Mouse (Mus musculus) stomach, embryonic 14.5 days (tissue): ENCODE results near the gene Tsc1. TPM values are rescaled to one million over a fixed set of nuclear protein-coding genes. Genes with fewer than 3 reads are reported as not detected.
A peak's percentile ranks its signal among the peaks of the same experiment; 100 is the strongest.

ENCODE experiments used
- ATAC-seq: fragments of 200-750 bp; cut with Nextera tagmentation; 2 replicates; pipeline ENCODE4 v1.8.0; 2017; ENCODE audit warnings: low read depth, moderate TSS enrichment; ENCODE audit not compliant: insufficient number of reproducible peaks, insufficient read depth, low FRiP score
- H3K27ac ChIP-seq: fragments of 300-500 bp; sonication (generic); 2 replicates; pipeline ENCODE4 v1.5.1; 2014; ENCODE audit warnings: mild to moderate bottlenecking, low read length, moderate library complexity, mixed read lengths
- H3K27me3 ChIP-seq: fragments of 300-500 bp; sonication (generic); 2 replicates; pipeline ENCODE4 v1.6.1; 2014; ENCODE audit warnings: low read length, control low read depth, mixed read lengths; ENCODE audit not compliant: control insufficient read depth, insufficient read depth
- H3K36me3 ChIP-seq: fragments of 300-500 bp; sonication (generic); 2 replicates; pipeline ENCODE4 v1.6.1; 2014; ENCODE audit warnings: mild to moderate bottlenecking, control low read depth, low read length, moderate library complexity, mixed read lengths; ENCODE audit not compliant: control insufficient read depth, insufficient read depth
- H3K4me1 ChIP-seq: fragments of 300-500 bp; sonication (generic); 2 replicates; pipeline ENCODE4 v1.6.1; 2014; ENCODE audit warnings: low read length, control low read depth, mixed read lengths; ENCODE audit not compliant: control insufficient read depth, insufficient read depth
- H3K4me2 ChIP-seq: fragments of 300-500 bp; sonication (generic); replicated peaks from 2 replicates; pipeline ENCODE4 v1.6.1; 2014; ENCODE audit warnings: low read depth, low read length, control low read depth
- H3K4me3 ChIP-seq: fragments of 300-500 bp; sonication (generic); 2 replicates; pipeline ENCODE4 v1.5.1; 2014; ENCODE audit warnings: low read depth, low read length, control low read depth
- H3K9ac ChIP-seq: fragments of 300-500 bp; sonication (generic); replicated peaks from 2 replicates; pipeline ENCODE4 v1.6.1; 2014; ENCODE audit warnings: low read depth, mild to moderate bottlenecking, control low read depth, low read length, moderate library complexity, mixed read lengths
- H3K9me3 ChIP-seq: fragments of 300-500 bp; sonication (generic); 2 replicates; pipeline ENCODE4 v1.6.1; 2016; ENCODE audit warnings: low read depth, low read length, control low read depth; ENCODE audit not compliant: control insufficient read depth
- WGBS: fragments of 180-500 bp; shearing (Covaris S2); extraction: QIAGEN DNeasy Blood & Tissue Kit; methylation state at CpG from one replicate; pipeline ENCODE4 v1.1.7; 2014; 5-methylcytosine and 5-hydroxymethylcytosine counted together
- polyA plus RNA-seq: library from polyadenylated mRNA; unstranded; fragments of >200 nt; fragmentation: Nextera tagmentation; extraction: Ambion mirVana; gene quantifications from 2 replicates; pipeline ENCODE4 v1.2.1, GENCODE M21; 2014

Tsc1 gene
- polyA plus RNA-seq, 1 experiment from 2014 or later: 22.7 TPM

GRCm38 (mm10) chr2:28611407-28611787 is 29.6 kb upstream of the Tsc1 start:
- Histone ChIP-seq H3K36me3 (no peaks in the 10 kb centered on the region), H3K9me3 (no peaks in the 10 kb centered on the region), H3K27me3 (no peaks in the 10 kb centered on the region), H3K9ac (no peak overlapping the region), H3K27ac (no peak overlapping the region), H3K4me2 (no peak overlapping the region), H3K4me3 (no peak overlapping the region), H3K4me1 (no peaks in the 10 kb centered on the region)
- WGBS: 81% methylated on average over 17 of the region's 17 CpGs
- no peak for ATAC-seq

- H3K27ac ChIP-seq: no peak overlapping the region
- no peak overlapping the region for H3K9ac ChIP-seq
- H3K4me2 ChIP-seq: no peak overlapping the region
- H3K9me3 ChIP-seq: no peaks in the 10 kb centered on the region
- H3K4me3 ChIP-seq: no peak overlapping the region
- H3K27me3 ChIP-seq: no peaks in the 10 kb centered on the region
- H3K4me1 ChIP-seq: no peaks in the 10 kb centered on the region
- WGBS: 66% methylated on average over 10 of the region's 10 CpGs
- no peak for ATAC-seq
- no peaks in the 10 kb centered on the region for H3K36me3 ChIP-seq
Measured at GRCm38 (mm10) chr2:28612436-28613063, 28.5 kb upstream of the Tsc1 start.

DNA sequence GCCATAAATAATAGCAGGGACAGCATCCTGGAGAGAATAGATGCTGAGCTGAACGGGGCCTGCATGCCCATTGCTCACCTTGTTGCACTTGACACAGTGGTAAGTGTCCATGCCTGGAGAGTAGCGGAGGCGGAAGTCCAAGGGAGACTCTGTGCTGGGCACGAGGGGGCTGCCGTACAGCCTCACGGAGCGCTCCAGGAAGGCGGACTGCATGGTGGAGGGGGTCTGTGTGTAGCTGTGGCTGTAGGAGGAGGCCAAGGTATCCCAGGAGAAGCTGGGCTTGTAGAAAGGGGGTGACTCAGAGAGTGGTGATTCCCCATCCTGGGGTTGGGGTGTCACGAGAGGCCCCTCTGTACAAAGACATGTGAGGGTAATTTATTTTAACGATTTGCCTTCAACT is 27.4 kb upstream of the Tsc1 start:
- ATAC-seq: no peak
- Histone ChIP-seq H3K27me3 (no peaks in the 10 kb centered on the region), H3K4me3 (no peak overlapping the region), H3K36me3 (no peaks in the 10 kb centered on the region), H3K27ac (no peak overlapping the region), H3K9me3 (no peaks in the 10 kb centered on the region), H3K9ac (no peak overlapping the region), H3K4me1 (no peaks in the 10 kb centered on the region), H3K4me2 (no peak overlapping the region)
- WGBS: 92% methylated on average over 10 of the region's 10 CpGs

DNA sequence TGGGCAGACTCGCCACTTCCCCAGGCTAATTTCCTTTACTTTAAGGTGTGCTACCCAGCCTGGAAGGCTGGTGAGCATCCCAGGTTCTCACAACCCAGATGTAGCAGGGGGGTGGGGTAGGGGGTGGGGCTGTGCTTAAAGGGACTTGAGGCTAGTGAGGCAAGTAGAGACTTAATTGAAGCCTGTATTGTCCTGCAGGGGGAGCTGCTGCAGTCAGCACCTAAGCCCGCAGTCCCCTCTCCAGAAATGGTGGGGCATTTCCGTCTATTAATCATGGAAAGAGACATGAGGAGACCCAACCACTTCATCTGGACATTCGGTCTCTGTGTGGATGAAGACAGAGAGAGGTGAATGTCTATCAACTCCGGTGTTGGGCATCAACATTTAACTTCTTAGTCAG is 24.7 kb upstream of the Tsc1 start:
- Histone ChIP-seq H3K36me3 (no peaks in the 10 kb centered on the region), H3K4me3 (no peak overlapping the region), H3K4me2 (no peak overlapping the region), H3K9ac (no peak overlapping the region), H3K9me3 (no peaks in the 10 kb centered on the region), H3K27ac (no peak overlapping the region), H3K4me1 (no peaks in the 10 kb centered on the region), H3K27me3 (no peaks in the 10 kb centered on the region)
- WGBS: 34% methylated on average over 5 of the region's 5 CpGs
- ATAC-seq: no peak

DNA sequence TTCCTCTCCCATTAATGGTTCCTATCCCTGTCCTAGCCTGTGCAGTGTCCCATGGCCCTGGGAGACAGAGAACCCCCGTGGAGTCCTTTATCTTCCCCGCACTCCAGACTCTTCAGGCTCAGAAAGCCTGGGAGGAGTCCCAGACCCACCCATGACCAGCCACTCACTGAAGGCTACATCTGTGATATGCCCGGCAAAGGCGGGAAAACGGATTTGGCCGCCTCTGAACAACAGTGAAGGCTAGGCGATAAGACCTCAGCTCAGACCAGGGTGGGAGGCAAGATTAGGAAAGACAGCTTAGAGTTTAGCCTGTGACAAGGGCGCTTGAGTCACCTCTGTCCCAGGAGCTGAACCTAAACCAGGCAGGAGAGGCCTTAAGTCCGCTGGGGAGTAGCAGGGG is 24.2 kb upstream of the Tsc1 start:
- ATAC-seq: peak; percentile 51; the same call in 1 of the 2 replicates
- 80% methylated on average over 9 of the region's 9 CpGs for WGBS
- no peaks in the 10 kb centered on the region for H3K36me3 ChIP-seq
- no peaks in the 10 kb centered on the region for H3K4me1 ChIP-seq
- no peak overlapping the region for H3K27ac ChIP-seq
- no peaks in the 10 kb centered on the region for H3K27me3 ChIP-seq
- no peak overlapping the region for H3K9ac ChIP-seq
- no peak overlapping the region for H3K4me2 ChIP-seq
- no peaks in the 10 kb centered on the region for H3K9me3 ChIP-seq
- no peak overlapping the region for H3K4me3 ChIP-seq

DNA sequence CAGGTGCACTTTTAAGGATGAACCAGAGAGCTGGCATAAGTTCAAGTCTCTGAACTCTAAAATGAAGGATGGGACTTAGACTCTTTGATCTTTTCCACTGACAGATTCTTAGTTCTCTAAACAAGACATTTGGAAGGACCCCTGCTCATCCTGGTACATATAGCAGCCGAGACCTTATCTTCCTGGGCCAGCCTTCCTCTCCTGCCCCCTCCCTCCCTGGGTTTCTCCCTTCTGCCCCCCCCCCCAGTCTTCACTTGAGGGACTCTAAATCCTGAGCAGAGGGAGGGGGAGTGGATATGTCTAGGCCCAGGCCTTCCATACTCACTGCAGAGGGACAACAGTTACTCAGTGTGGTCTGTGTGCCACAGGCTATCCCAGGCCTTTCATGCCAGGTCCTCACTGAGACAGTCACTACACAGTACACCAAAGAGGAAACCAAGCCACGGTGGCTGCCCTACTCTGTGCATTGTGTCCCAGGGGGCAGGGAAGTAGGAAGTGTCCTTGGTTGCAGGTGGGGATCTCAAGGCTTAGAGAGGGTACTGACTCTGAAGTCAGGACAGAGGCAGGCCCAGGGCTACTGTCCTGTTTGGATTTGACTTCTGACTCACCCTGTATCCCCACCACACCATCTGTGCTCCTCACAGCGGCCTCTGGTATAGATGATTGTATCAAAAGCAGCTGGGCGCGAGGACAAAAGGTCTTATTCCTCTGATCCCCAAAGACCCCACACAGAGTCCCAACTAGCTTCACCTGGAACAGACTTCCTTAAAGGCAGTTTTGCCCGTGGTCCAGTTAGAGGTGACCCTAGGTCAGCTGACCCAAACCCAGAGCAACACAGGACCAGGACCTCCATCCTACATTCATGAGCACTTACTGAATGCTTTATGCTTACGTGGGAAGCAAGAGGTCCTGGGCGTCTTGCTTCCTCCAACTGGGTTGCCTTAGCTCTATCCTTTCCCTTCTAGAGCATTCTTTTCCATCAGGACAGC is 23.2 kb upstream of the Tsc1 start:
- Histone ChIP-seq H3K4me1 (no peaks in the 10 kb centered on the region), H3K9ac (no peak overlapping the region), H3K4me2 (no peak overlapping the region), H3K9me3 (no peaks in the 10 kb centered on the region), H3K27ac (no peak overlapping the region), H3K27me3 (no peaks in the 10 kb centered on the region), H3K36me3 (no peaks in the 10 kb centered on the region), H3K4me3 (no peak overlapping the region)
- ATAC-seq: 0 out of 2 replicates have a peak, but pooled peaks have one; percentile 34
- WGBS: 78% methylated on average over 8 of the region's 8 CpGs

DNA sequence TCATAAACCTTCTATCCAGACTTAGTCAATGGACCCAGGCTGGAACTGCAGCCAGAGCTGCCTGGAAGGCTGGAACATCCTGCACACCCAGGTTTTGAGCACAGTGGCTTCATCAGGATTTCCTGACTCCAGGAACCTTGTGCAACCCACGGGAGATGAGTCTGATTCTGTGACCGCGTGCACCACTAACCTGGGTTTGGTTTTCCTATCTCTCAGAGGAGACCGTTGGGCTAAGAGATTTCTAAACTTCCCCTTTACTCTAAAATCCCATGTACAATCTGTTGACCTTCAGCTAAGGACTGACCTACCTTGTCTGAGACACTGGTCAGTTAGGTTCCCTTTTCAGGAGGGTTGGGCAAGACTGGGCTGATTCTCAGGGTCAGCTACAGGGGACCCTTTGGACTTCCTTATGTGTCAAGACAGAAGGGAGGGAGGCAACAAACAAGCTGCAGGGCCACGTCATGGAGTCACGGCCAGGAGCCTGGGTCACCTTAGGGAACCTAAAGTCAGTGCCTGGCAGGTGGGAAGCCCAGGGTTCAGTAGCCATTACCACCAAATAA is 22.2 kb upstream of the Tsc1 start:
- 79% methylated on average over 6 of the region's 6 CpGs for WGBS
- no peaks in the 10 kb centered on the region for H3K36me3 ChIP-seq
- no peaks in the 10 kb centered on the region for H3K27me3 ChIP-seq
- H3K4me1 ChIP-seq: no peaks in the 10 kb centered on the region
- no peak overlapping the region for H3K27ac ChIP-seq
- no peak overlapping the region for H3K4me3 ChIP-seq
- no peak for ATAC-seq
- H3K4me2 ChIP-seq: no peak overlapping the region
- H3K9me3 ChIP-seq: no peaks in the 10 kb centered on the region
- H3K9ac ChIP-seq: no peak overlapping the region

- Histone ChIP-seq H3K4me1 (no peaks in the 10 kb centered on the region), H3K4me2 (no peak overlapping the region), H3K9ac (no peak overlapping the region), H3K4me3 (no peak overlapping the region), H3K36me3 (no peaks in the 10 kb centered on the region), H3K27me3 (no peaks in the 10 kb centered on the region), H3K9me3 (no peaks in the 10 kb centered on the region), H3K27ac (no peak overlapping the region)
- ATAC-seq: no peak
- WGBS: 85% methylated on average over 6 of the region's 6 CpGs
Measured at GRCm38 (mm10) chr2:28619369-28619768, 21.7 kb upstream of the Tsc1 start.
